Mouse (Mus musculus) midbrain, embryonic 14.5 days (tissue): ENCODE results near the gene Zscan4b. TPM values are rescaled to one million over a fixed set of nuclear protein-coding genes. Genes with fewer than 3 reads are reported as not detected.
"Not testable (repeated sequence)": the region's sequence is repeated elsewhere in the genome, so short reads cannot be mapped to it uniquely, and the experiment has no call there.

Source experiments
- ATAC-seq: fragments of 200-750 bp; cut with Nextera tagmentation; 2 replicates; pipeline ENCODE4 v1.8.0; 2017; ENCODE audit warnings: moderate number of reproducible peaks, moderate library complexity; ENCODE audit not compliant: low FRiP score, low TSS enrichment
- DNase-seq: peaks from one replicate; pipeline ENCODE4 v3.0.0-alpha.2; 2015
- H3K27ac ChIP-seq: fragments of 300-500 bp; sonication (generic); replicated peaks from 2 replicates; pipeline ENCODE4 v1.5.1; 2014; ENCODE audit warnings: mild to moderate bottlenecking, low read depth, low read length, moderate library complexity
- H3K27me3 ChIP-seq: fragments of 300-500 bp; sonication (generic); 2 replicates; pipeline ENCODE4 v1.6.1; 2014; ENCODE audit warnings: low read length, control low read depth, mixed read lengths; ENCODE audit not compliant: control insufficient read depth, insufficient read depth
- H3K36me3 ChIP-seq: fragments of 300-500 bp; sonication (generic); 2 replicates; pipeline ENCODE4 v1.6.1; 2014; ENCODE audit warnings: low read length, control low read depth; ENCODE audit not compliant: control insufficient read depth, insufficient read depth
- H3K4me1 ChIP-seq: fragments of 300-500 bp; sonication (generic); 2 replicates; pipeline ENCODE4 v1.6.1; 2014; ENCODE audit warnings: mild to moderate bottlenecking, antibody characterized with exemption, low read length, control low read depth; ENCODE audit not compliant: control insufficient read depth, insufficient read depth
- H3K4me2 ChIP-seq: fragments of 300-500 bp; sonication (generic); 2 replicates; pipeline ENCODE4 v1.6.1; 2014; ENCODE audit warnings: mild to moderate bottlenecking, low read length, moderate library complexity
- H3K4me3 ChIP-seq: fragments of 300-500 bp; sonication (generic); replicated peaks from 2 replicates; pipeline ENCODE4 v1.5.1; 2014; ENCODE audit warnings: low read depth, low read length
- H3K9ac ChIP-seq: fragments of 300-500 bp; sonication (generic); replicated peaks from 2 replicates; pipeline ENCODE4 v1.6.1; 2014; ENCODE audit warnings: mild to moderate bottlenecking, low read length, moderate library complexity
- H3K9me3 ChIP-seq: fragments of 300-500 bp; sonication (generic); 2 replicates; pipeline ENCODE4 v1.6.1; 2016; ENCODE audit warnings: low read length, control low read depth, mixed read lengths; ENCODE audit not compliant: control insufficient read depth
- WGBS: fragments of 180-500 bp; shearing (Covaris S2); extraction: QIAGEN DNeasy Blood & Tissue Kit; methylation state at CpG from one replicate; pipeline ENCODE4 v1.1.7; 2014; 5-methylcytosine and 5-hydroxymethylcytosine counted together
- polyA plus RNA-seq: library from polyadenylated mRNA; unstranded; fragments of >200 nt; fragmentation: Nextera tagmentation; extraction: Ambion mirVana; gene quantifications from 2 replicates; pipeline ENCODE4 v1.2.1, GENCODE M21; 2014

Zscan4b gene
- polyA plus RNA-seq: not detected in 2 replicates

DNA sequence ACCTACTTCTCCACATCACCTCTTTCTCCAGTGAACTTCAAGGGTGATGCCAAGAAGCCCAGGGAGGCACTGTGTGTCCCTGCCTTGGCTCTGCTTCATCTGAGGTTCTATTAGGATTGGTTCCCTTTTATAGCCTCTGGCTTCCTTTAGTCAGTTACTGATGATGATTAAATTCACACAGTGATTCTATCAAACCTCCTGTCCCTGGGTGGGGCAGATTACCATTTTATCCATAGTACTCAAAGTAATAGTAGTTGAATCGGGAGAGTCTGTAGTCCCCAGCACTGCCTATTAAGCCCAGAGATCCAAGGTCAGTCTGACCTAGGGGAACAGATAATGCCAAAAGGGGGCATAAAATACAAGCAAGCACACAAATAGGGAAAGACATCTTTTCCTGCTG is at the start of gene Zscan4b:
Zscan4b (minus strand) TSS at position 101 of the 400 bp plus-strand sequence.
- H3K4me2 ChIP-seq, H3K36me3 ChIP-seq, H3K27ac ChIP-seq, ATAC-seq, H3K27me3 ChIP-seq, H3K9ac ChIP-seq, H3K4me3 ChIP-seq, H3K4me1 ChIP-seq, DNase-seq, H3K9me3 ChIP-seq: not testable (repeated sequence)
- WGBS: 87% methylated on average over 1 of the region's 1 CpGs

Other genes starting within 250 kb of the Zscan4b start
- gene Nlrp4b, start 217.3 kb downstream of the Zscan4b start, polyA plus RNA-seq: not detected in 2 replicates
- not detected in 2 replicates for gene Vmn1r71, start 150.7 kb downstream of the Zscan4b start, polyA plus RNA-seq
- gene Zscan4c, start 100.7 kb upstream of the Zscan4b start, polyA plus RNA-seq: not detected in 2 replicates
- not detected in 2 replicates for gene Zscan4-ps1, start 164.6 kb upstream of the Zscan4b start, polyA plus RNA-seq